Mouse (Mus musculus) myocyte (in vitro differentiated cells): ENCODE results near the gene Zkscan17.

ENCODE experiments used
- CEBPB ChIP-seq: IDR thresholded peaks from 2 replicates; pipeline ENCODE4 v1.6.1; 2011; ENCODE audit warnings: mild to moderate bottlenecking, moderate library complexity; ENCODE audit not compliant: poor library complexity, insufficient read depth, severe bottlenecking
- E2F4 ChIP-seq: IDR thresholded peaks from one replicate; pipeline ENCODE4 v1.6.1; 2011; ENCODE audit warnings: mild to moderate bottlenecking, control low read depth, moderate library complexity; ENCODE audit not compliant: insufficient read depth
- MYOD1 ChIP-seq, 3 experiments: IDR thresholded peaks; one replicate each; pipeline ENCODE4 v1.6.1; 2011; ENCODE audit warnings: control low read depth in 2 of 3, low read depth in 2 of 3, mild to moderate bottlenecking in 2 of 3, moderate library complexity in 1 of 3; ENCODE audit not compliant: insufficient read length in 2 of 3, control insufficient read depth in 1 of 3
- MYOG ChIP-seq, 3 experiments: IDR thresholded peaks; one replicate each; pipeline ENCODE4 v1.6.1; 2011; ENCODE audit warnings: control low read depth in 2 of 3, low read depth in 2 of 3, mild to moderate bottlenecking in 2 of 3; ENCODE audit not compliant: insufficient read length in 2 of 3, control insufficient read depth in 1 of 3, insufficient read depth in 1 of 3
- POLR2A ChIP-seq: IDR thresholded peaks from one replicate; pipeline ENCODE4 v1.6.1; 2011; ENCODE audit warnings: low read depth, mild to moderate bottlenecking, control low read depth, moderate library complexity; ENCODE audit not compliant: insufficient read length
- USF1 ChIP-seq: IDR thresholded peaks from one replicate; pipeline ENCODE4 v1.6.1; 2011; ENCODE audit warnings: low read depth, mild to moderate bottlenecking, control low read depth, moderate library complexity

DNA sequence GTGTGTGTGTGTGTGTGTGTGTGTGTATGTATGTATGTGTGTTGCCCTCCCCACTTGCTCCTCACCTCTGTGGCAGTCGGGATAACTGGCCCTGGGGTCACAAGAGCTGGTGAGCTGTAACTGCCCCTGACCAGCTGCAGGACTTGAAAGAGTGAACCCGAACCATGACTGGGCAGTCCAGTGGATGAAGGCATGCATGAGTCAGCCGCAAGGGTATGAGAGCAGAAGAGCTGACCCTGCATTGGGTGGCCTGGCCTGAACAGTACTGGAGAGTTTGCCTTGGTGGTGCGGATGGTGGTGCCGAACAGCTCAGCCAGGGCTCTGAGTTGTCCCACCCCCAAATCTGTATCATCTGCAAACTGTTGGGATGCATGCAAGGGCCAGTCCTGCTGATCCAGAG is 5.0 kb upstream of the Zkscan17 start:
- TF ChIP-seq USF1 (no peak), POLR2A (no peak), MYOG (IDR thresholded peaks at IDR 0.05; ENCODE audit: control insufficient read depth in 1 of 3, insufficient read depth in 1 of 3, insufficient read length in 2 of 3, low read depth in 2 of 3) (no peak), MYOD1 (IDR thresholded peaks at IDR 0.05; ENCODE audit: control insufficient read depth in 1 of 3, insufficient read length in 2 of 3, low read depth in 2 of 3) (no peak), CEBPB (no peak), E2F4 (no peak)
